Mouse (Mus musculus) liver, postnatal 0 days (tissue): Measurements from ENCODE around the gene Phospho1.

Experiments used
- CTCF ChIP-seq: sonication (generic); IDR thresholded peaks from 2 replicates; pipeline ENCODE4 v1.5.1; 2016; ENCODE audit warnings: antibody characterized with exemption, low read depth
- EP300 ChIP-seq: IDR thresholded peaks from 2 replicates; pipeline ENCODE4 v1.6.1; 2016; ENCODE audit warnings: antibody characterized with exemption, low read depth, mild to moderate bottlenecking

GRCm38 (mm10) chr11:95812224-95812623, 12.1 kb upstream of the Phospho1 start:
- TF ChIP-seq CTCF (no peak), EP300 (no peak)
